Mouse (Mus musculus) 3T3-L1 (cell line): ENCODE results near the gene Gmds.

Source experiments
- DNase-seq: peaks from one replicate; pipeline ENCODE4 v3.0.0-alpha.2; 2015; ENCODE audit warnings: low read depth, low spot score

The Gmds gene

GRCm38 (mm10) chr13:32267184-32267775, 71.3 kb downstream of the Gmds start:
- DNase-seq = peak; percentile 87

- DNase-seq = peak; percentile 21
Observed at GRCm38 (mm10) chr13:32266721-32267120, 71.8 kb downstream of the Gmds start.

- peak; percentile 36 for DNase-seq
Observed at GRCm38 (mm10) chr13:32256121-32256520, 82.4 kb downstream of the Gmds start.

GRCm38 (mm10) chr13:32252276-32252675, 86.3 kb downstream of the Gmds start:
- DNase-seq = no peak

GRCm38 (mm10) chr13:32242200-32242599, 96.3 kb downstream of the Gmds start:
- DNase-seq = peak; percentile 41

- DNase-seq = no peak
Observed at GRCm38 (mm10) chr13:32236269-32236678, 102.3 kb downstream of the Gmds start.

- DNase-seq = no peak
Observed at GRCm38 (mm10) chr13:32235046-32235445, 103.5 kb downstream of the Gmds start.

- no peak for DNase-seq
Observed at GRCm38 (mm10) chr13:32234019-32234418, 104.5 kb downstream of the Gmds start.

- no peak for DNase-seq
Observed at GRCm38 (mm10) chr13:32232391-32232790, 106.1 kb downstream of the Gmds start.

GRCm38 (mm10) chr13:32231956-32232355, 106.6 kb downstream of the Gmds start:
- no peak for DNase-seq

- DNase-seq = no peak
Observed at GRCm38 (mm10) chr13:32227874-32228562, 110.5 kb downstream of the Gmds start.

- DNase-seq = no peak
Observed at GRCm38 (mm10) chr13:32217647-32218046, 120.9 kb downstream of the Gmds start.

GRCm38 (mm10) chr13:32213702-32214452, 124.7 kb downstream of the Gmds start:
- peak; percentile 77 for DNase-seq

GRCm38 (mm10) chr13:32212125-32212524, 126.4 kb downstream of the Gmds start:
- no peak for DNase-seq

GRCm38 (mm10) chr13:32207172-32207908, 131.2 kb downstream of the Gmds start:
- no peak for DNase-seq

- peak; percentile 45 for DNase-seq
Observed at GRCm38 (mm10) chr13:32179906-32180305, 158.6 kb downstream of the Gmds start.

- DNase-seq = no peak
Observed at GRCm38 (mm10) chr13:32178682-32179081, 159.9 kb downstream of the Gmds start.

GRCm38 (mm10) chr13:32177852-32178453, 160.6 kb downstream of the Gmds start:
- DNase-seq = no peak

GRCm38 (mm10) chr13:32175028-32175427, 163.5 kb downstream of the Gmds start:
- DNase-seq = no peak

GRCm38 (mm10) chr13:32169173-32169572, 169.4 kb downstream of the Gmds start:
- DNase-seq = no peak

- no peak for DNase-seq
Observed at GRCm38 (mm10) chr13:32167806-32168205, 170.7 kb downstream of the Gmds start.

- no peak for DNase-seq
Observed at GRCm38 (mm10) chr13:32165581-32165980, 173.0 kb downstream of the Gmds start.
